Mouse (Mus musculus): Measurements from ENCODE around the gene Cd68.

DNA sequence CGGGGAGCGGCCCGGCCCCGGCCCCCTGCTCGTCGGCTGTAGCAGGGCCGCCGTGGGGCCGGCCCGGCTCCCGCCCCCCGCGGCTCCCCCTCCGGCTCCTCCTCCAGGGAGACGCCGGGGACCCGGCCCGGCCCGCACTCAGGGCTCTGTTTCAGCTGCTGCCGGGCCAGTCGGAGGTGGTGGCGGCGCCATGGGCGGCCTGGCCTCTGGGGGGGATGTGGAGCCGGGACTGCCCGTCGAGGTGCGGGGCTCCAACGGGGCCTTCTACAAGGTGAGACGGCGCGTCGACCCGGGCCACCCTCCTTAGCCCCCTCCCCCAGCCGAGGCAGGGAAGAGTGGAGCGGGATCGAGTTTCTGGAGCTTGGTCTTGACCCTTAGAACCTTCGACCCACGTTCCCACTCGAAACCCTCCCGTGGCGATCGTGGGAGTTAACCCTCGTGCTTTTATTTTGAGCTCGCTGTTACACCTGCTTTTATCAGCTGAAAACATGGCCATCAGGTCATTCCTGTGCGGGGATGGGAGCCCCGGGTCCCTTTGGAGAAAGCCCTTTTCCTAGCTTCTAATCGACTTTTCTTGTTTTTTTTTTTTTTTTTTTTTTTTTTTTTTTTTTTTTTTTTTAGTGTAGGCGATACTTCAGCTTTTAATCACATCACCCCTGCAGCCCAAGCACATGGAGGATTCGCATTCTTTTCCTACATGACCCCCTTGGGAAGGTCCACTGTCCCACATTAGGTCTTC, 32.7 kb downstream of the Cd68 start:
- TF ChIP-seq CTCF (IDR thresholded peaks at IDR 0.05) (no peak; the same call in 1 of the 2 replicates), EP300 (IDR thresholded peaks at IDR 0.05) (no peak)
